Mouse (Mus musculus): ENCODE measurements around the gene Sgip1. TPM values are rescaled to one million over a fixed set of nuclear protein-coding genes. Genes with fewer than 3 reads are reported as not detected.

Gene Sgip1
- polyA plus RNA-seq, 1 experiment: 10.3 TPM

- no peaks in the 10 kb centered on the region for H3K27me3 ChIP-seq (ENCODE audit: control insufficient read depth, insufficient read depth, low read length)
- TF ChIP-seq CTCF (IDR thresholded peaks at IDR 0.05; ENCODE audit: control insufficient read depth, insufficient read depth, insufficient replicate concordance, low read depth, low read length): no peak
- no peak overlapping the region for H3K27ac ChIP-seq (ENCODE audit: control insufficient read depth, insufficient read depth, low read depth, low read length)
- peaks cover 11% of the 10 kb centered on the region for H3K4me1 ChIP-seq (ENCODE audit: control insufficient read depth, insufficient read depth, low read length)
- no peaks in the 10 kb centered on the region for H3K36me3 ChIP-seq (ENCODE audit: control insufficient read depth, insufficient read depth, low read length)
- peak overlapping the region; percentile 69 for H3K4me3 ChIP-seq (ENCODE audit: control insufficient read depth, low read depth, low read length)
Measured at GRCm38 (mm10) chr4:102760042-102760821, 19.1 kb downstream of the Sgip1 start.

- Histone ChIP-seq H3K27me3 (ENCODE audit: control insufficient read depth, insufficient read depth, low read length) (no peaks in the 10 kb centered on the region), H3K4me1 (ENCODE audit: control insufficient read depth, insufficient read depth, low read length) (peaks cover 11% of the 10 kb centered on the region), H3K27ac (ENCODE audit: control insufficient read depth, insufficient read depth, low read depth, low read length) (no peak overlapping the region), H3K4me3 (ENCODE audit: control insufficient read depth, low read depth, low read length) (no peak overlapping the region), H3K36me3 (ENCODE audit: control insufficient read depth, insufficient read depth, low read length) (no peaks in the 10 kb centered on the region)
- no peak for TF ChIP-seq POLR2A (IDR thresholded peaks at IDR 0.05; ENCODE audit: control insufficient read depth, low read depth, low read length)
Measured at GRCm38 (mm10) chr4:102762075-102762474, 21.0 kb downstream of the Sgip1 start.

GRCm38 (mm10) chr4:102769070-102769469 lies 28.0 kb downstream of the Sgip1 start:
- no peak for TF ChIP-seq CTCF (IDR thresholded peaks at IDR 0.05; ENCODE audit: control insufficient read depth, insufficient read depth, insufficient replicate concordance, low read depth, low read length)
- TF ChIP-seq POLR2A (IDR thresholded peaks at IDR 0.05; ENCODE audit: control insufficient read depth, low read depth, low read length): no peak
- Histone ChIP-seq H3K4me1 (ENCODE audit: control insufficient read depth, insufficient read depth, low read length) (no peaks in the 10 kb centered on the region), H3K36me3 (ENCODE audit: control insufficient read depth, insufficient read depth, low read length) (no peaks in the 10 kb centered on the region), H3K4me3 (ENCODE audit: control insufficient read depth, low read depth, low read length) (no peak overlapping the region), H3K27me3 (ENCODE audit: control insufficient read depth, insufficient read depth, low read length) (no peaks in the 10 kb centered on the region), H3K27ac (ENCODE audit: control insufficient read depth, insufficient read depth, low read depth, low read length) (no peak overlapping the region)

GRCm38 (mm10) chr4:102769936-102770335 lies 28.8 kb downstream of the Sgip1 start:
- Histone ChIP-seq H3K4me3 (ENCODE audit: control insufficient read depth, low read depth, low read length) (no peak overlapping the region), H3K4me1 (ENCODE audit: control insufficient read depth, insufficient read depth, low read length) (no peaks in the 10 kb centered on the region), H3K36me3 (ENCODE audit: control insufficient read depth, insufficient read depth, low read length) (no peaks in the 10 kb centered on the region), H3K27ac (ENCODE audit: control insufficient read depth, insufficient read depth, low read depth, low read length) (no peak overlapping the region), H3K27me3 (ENCODE audit: control insufficient read depth, insufficient read depth, low read length) (no peaks in the 10 kb centered on the region)
- TF ChIP-seq CTCF (IDR thresholded peaks at IDR 0.05; ENCODE audit: control insufficient read depth, insufficient read depth, insufficient replicate concordance, low read depth, low read length) (no peak), POLR2A (IDR thresholded peaks at IDR 0.05; ENCODE audit: control insufficient read depth, low read depth, low read length) (no peak)

GRCm38 (mm10) chr4:102771598-102772357 lies 30.7 kb downstream of the Sgip1 start:
- Histone ChIP-seq H3K27ac (ENCODE audit: control insufficient read depth, insufficient read depth, low read depth, low read length) (no peak overlapping the region), H3K27me3 (ENCODE audit: control insufficient read depth, insufficient read depth, low read length) (no peaks in the 10 kb centered on the region), H3K36me3 (ENCODE audit: control insufficient read depth, insufficient read depth, low read length) (no peaks in the 10 kb centered on the region), H3K4me1 (ENCODE audit: control insufficient read depth, insufficient read depth, low read length) (no peaks in the 10 kb centered on the region), H3K4me3 (ENCODE audit: control insufficient read depth, low read depth, low read length) (no peak overlapping the region)
- TF ChIP-seq POLR2A (IDR thresholded peaks at IDR 0.05; ENCODE audit: control insufficient read depth, low read depth, low read length) (no peak), CTCF (IDR thresholded peaks at IDR 0.05; ENCODE audit: control insufficient read depth, insufficient read depth, insufficient replicate concordance, low read depth, low read length) (no peak)

- Histone ChIP-seq H3K27ac (ENCODE audit: control insufficient read depth, insufficient read depth, low read depth, low read length) (no peak overlapping the region), H3K27me3 (ENCODE audit: control insufficient read depth, insufficient read depth, low read length) (no peaks in the 10 kb centered on the region), H3K4me1 (ENCODE audit: control insufficient read depth, insufficient read depth, low read length) (no peaks in the 10 kb centered on the region), H3K4me3 (ENCODE audit: control insufficient read depth, low read depth, low read length) (no peak overlapping the region), H3K36me3 (ENCODE audit: control insufficient read depth, insufficient read depth, low read length) (no peaks in the 10 kb centered on the region)
- TF ChIP-seq CTCF (IDR thresholded peaks at IDR 0.05; ENCODE audit: control insufficient read depth, insufficient read depth, insufficient replicate concordance, low read depth, low read length) (no peak), POLR2A (IDR thresholded peaks at IDR 0.05; ENCODE audit: control insufficient read depth, low read depth, low read length) (no peak)
Measured at GRCm38 (mm10) chr4:102773225-102773624, 32.1 kb downstream of the Sgip1 start.

GRCm38 (mm10) chr4:102773841-102774240 lies 32.7 kb downstream of the Sgip1 start:
- Histone ChIP-seq H3K27ac (ENCODE audit: control insufficient read depth, insufficient read depth, low read depth, low read length) (no peak overlapping the region), H3K27me3 (ENCODE audit: control insufficient read depth, insufficient read depth, low read length) (no peaks in the 10 kb centered on the region), H3K4me3 (ENCODE audit: control insufficient read depth, low read depth, low read length) (no peak overlapping the region), H3K4me1 (ENCODE audit: control insufficient read depth, insufficient read depth, low read length) (no peaks in the 10 kb centered on the region), H3K36me3 (ENCODE audit: control insufficient read depth, insufficient read depth, low read length) (no peaks in the 10 kb centered on the region)
- TF ChIP-seq POLR2A (IDR thresholded peaks at IDR 0.05; ENCODE audit: control insufficient read depth, low read depth, low read length) (no peak), CTCF (IDR thresholded peaks at IDR 0.05; ENCODE audit: control insufficient read depth, insufficient read depth, insufficient replicate concordance, low read depth, low read length) (no peak)

Data from testis, adult 2 months (tissue).